Mouse (Mus musculus): ENCODE measurements around the gene Slc16a12. TPM values are rescaled to one million over a fixed set of nuclear protein-coding genes. Genes with fewer than 3 reads are reported as not detected.

Gene Slc16a12
- total and polyA plus RNA-seq, 2 experiments from 2014 or later: 7.2 to 10.3 TPM

GRCm38 (mm10) chr19:34623781-34624180 is 123.3 kb downstream of the Slc16a12 start:
- H3K9me3 ChIP-seq (replicated peaks; ENCODE audit: control insufficient read depth, low read length): no peaks in the 10 kb centered on the region
- ATAC-seq (ENCODE audit: insufficient read depth, low read depth): no peak
- no peaks in the 10 kb centered on the region for H3K4me1 ChIP-seq (ENCODE audit: control insufficient read depth, insufficient read depth)
- no peak overlapping the region for H3K27ac ChIP-seq (ENCODE audit: low read depth)
- TF ChIP-seq EP300 (IDR thresholded peaks at IDR 0.05; ENCODE audit: low read depth) (no peak), CTCF (IDR thresholded peaks at IDR 0.05; ENCODE audit: low read depth) (no peak)
- DNase-seq (ENCODE audit: low spot score): no peak
- no peak overlapping the region for H3K4me3 ChIP-seq (ENCODE audit: low read depth, low read length)
- H3K4me2 ChIP-seq (ENCODE audit: low read depth, low read length): no peak overlapping the region
- H3K36me3 ChIP-seq (replicated peaks; ENCODE audit: control insufficient read depth, insufficient read depth, low read length): no peaks in the 10 kb centered on the region
- H3K9ac ChIP-seq (replicated peaks; ENCODE audit: low read depth, low read length): no peak overlapping the region
- no peaks in the 10 kb centered on the region for H3K27me3 ChIP-seq (ENCODE audit: control insufficient read depth, insufficient read depth, low read length)
- WGBS: 83% methylated on average over 6 of the region's 6 CpGs

DNA sequence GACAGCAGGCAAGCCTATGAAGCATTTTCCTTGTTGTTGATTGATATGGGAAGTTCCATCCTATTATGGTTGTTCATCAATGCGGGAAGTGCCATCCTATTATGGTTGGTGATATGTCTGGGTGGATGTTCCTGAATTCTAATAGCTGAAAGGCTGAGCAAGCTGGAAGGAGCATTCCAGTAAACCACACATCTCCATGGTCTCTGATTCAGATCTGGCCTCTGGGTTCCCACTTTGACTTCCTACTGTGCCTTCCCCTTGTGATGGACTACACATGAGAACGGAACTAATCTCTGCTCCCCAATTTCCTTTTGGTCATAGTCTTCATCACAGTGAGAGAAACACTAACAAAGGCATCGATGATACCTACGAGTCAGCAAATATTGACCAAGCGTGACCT is 126.2 kb downstream of the Slc16a12 start:
- WGBS: 91% methylated on average over 5 of the region's 5 CpGs
- Histone ChIP-seq H3K9ac (replicated peaks; ENCODE audit: low read depth, low read length) (no peak overlapping the region), H3K9me3 (replicated peaks; ENCODE audit: control insufficient read depth, low read length) (no peaks in the 10 kb centered on the region), H3K36me3 (replicated peaks; ENCODE audit: control insufficient read depth, insufficient read depth, low read length) (no peaks in the 10 kb centered on the region), H3K27ac (ENCODE audit: low read depth) (no peak overlapping the region), H3K4me3 (ENCODE audit: low read depth, low read length) (no peak overlapping the region), H3K4me2 (ENCODE audit: low read depth, low read length) (no peak overlapping the region), H3K4me1 (ENCODE audit: control insufficient read depth, insufficient read depth) (no peaks in the 10 kb centered on the region), H3K27me3 (ENCODE audit: control insufficient read depth, insufficient read depth, low read length) (no peaks in the 10 kb centered on the region)
- DNase-seq (ENCODE audit: low spot score): no peak
- no peak for TF ChIP-seq CTCF (IDR thresholded peaks at IDR 0.05; ENCODE audit: low read depth)
- no peak for TF ChIP-seq EP300 (IDR thresholded peaks at IDR 0.05; ENCODE audit: low read depth)
- ATAC-seq (ENCODE audit: insufficient read depth, low read depth): no peak

Small RNAs within 50 kb of the gene (microRNA-seq; reads per million reads assigned to microRNA genes)
- gene Gm27476: not detected

Other genes starting within 250 kb of the Slc16a12 start
- gene Lipa, start 219.8 kb downstream of the Slc16a12 start, total RNA-seq (2014; rRNA removed; ENCODE audit: low replicate concordance): 30.2 and 40.1 TPM in 2 replicates
- gene Lipa, start 219.8 kb downstream of the Slc16a12 start, polyA plus RNA-seq (2015; fragmentation: Nextera tagmentation; extraction: Ambion mirVana): 16.8 and 20.7 TPM in 2 replicates
- gene Ifit2, start 196.6 kb downstream of the Slc16a12 start, total RNA-seq (2014; rRNA removed; ENCODE audit: low replicate concordance): 7.4 and 9.1 TPM in 2 replicates
- gene Ifit2, start 196.6 kb downstream of the Slc16a12 start, polyA plus RNA-seq (2015; fragmentation: Nextera tagmentation; extraction: Ambion mirVana): 4.3 and 4.6 TPM in 2 replicates
- 1.7 and 12.8 TPM in 2 replicates for gene Ifit3, start 163.8 kb downstream of the Slc16a12 start, total RNA-seq (2014; rRNA removed; ENCODE audit: low replicate concordance)
- gene Ifit3, start 163.8 kb downstream of the Slc16a12 start, polyA plus RNA-seq (2015; fragmentation: Nextera tagmentation; extraction: Ambion mirVana): 2.3 and 3.0 TPM in 2 replicates
- gene Ifit1bl1, start 145.3 kb downstream of the Slc16a12 start, total RNA-seq (2014; rRNA removed; ENCODE audit: low replicate concordance): 0.50 and 2.8 TPM in 2 replicates
- 3.3 and 3.8 TPM in 2 replicates for gene Ifit1bl1, start 145.3 kb downstream of the Slc16a12 start, polyA plus RNA-seq (2015; fragmentation: Nextera tagmentation; extraction: Ambion mirVana)
- gene Ifit3b, start 139.3 kb downstream of the Slc16a12 start, total RNA-seq (2014; rRNA removed; ENCODE audit: low replicate concordance): 0.57 and 2.5 TPM in 2 replicates
- gene Ifit3b, start 139.3 kb downstream of the Slc16a12 start, polyA plus RNA-seq (2015; fragmentation: Nextera tagmentation; extraction: Ambion mirVana): 0.59 and 0.72 TPM in 2 replicates
- gene Ifit1bl2, start 106.5 kb downstream of the Slc16a12 start, total RNA-seq (2014; rRNA removed; ENCODE audit: low replicate concordance): 0.19 and 1.9 TPM in 2 replicates
- 1.0 and 1.3 TPM in 2 replicates for gene Ifit1bl2, start 106.5 kb downstream of the Slc16a12 start, polyA plus RNA-seq (2015; fragmentation: Nextera tagmentation; extraction: Ambion mirVana)
- gene Ifit1, start 106.4 kb downstream of the Slc16a12 start, total RNA-seq (2014; rRNA removed; ENCODE audit: low replicate concordance): 4.4 and 9.7 TPM in 2 replicates
- gene Ifit1, start 106.4 kb downstream of the Slc16a12 start, polyA plus RNA-seq (2015; fragmentation: Nextera tagmentation; extraction: Ambion mirVana): 0.74 and 1.2 TPM in 2 replicates
- gene Pank1, start 132.2 kb upstream of the Slc16a12 start, total RNA-seq (2014; rRNA removed; ENCODE audit: low replicate concordance): 35.2 and 36.6 TPM in 2 replicates
- 13.1 and 15.7 TPM in 2 replicates for gene Pank1, start 132.2 kb upstream of the Slc16a12 start, polyA plus RNA-seq (2015; fragmentation: Nextera tagmentation; extraction: Ambion mirVana)
- gene Kif20b, start 175.1 kb upstream of the Slc16a12 start, total RNA-seq (2014; rRNA removed; ENCODE audit: low replicate concordance): 2.3 and 7.3 TPM in 2 replicates
- gene Kif20b, start 175.1 kb upstream of the Slc16a12 start, polyA plus RNA-seq (2015; fragmentation: Nextera tagmentation; extraction: Ambion mirVana): 12.9 and 14.2 TPM in 2 replicates

All from heart, postnatal 0 days (tissue).